Mouse (Mus musculus): ENCODE data around the gene Samd4b.

DNA sequence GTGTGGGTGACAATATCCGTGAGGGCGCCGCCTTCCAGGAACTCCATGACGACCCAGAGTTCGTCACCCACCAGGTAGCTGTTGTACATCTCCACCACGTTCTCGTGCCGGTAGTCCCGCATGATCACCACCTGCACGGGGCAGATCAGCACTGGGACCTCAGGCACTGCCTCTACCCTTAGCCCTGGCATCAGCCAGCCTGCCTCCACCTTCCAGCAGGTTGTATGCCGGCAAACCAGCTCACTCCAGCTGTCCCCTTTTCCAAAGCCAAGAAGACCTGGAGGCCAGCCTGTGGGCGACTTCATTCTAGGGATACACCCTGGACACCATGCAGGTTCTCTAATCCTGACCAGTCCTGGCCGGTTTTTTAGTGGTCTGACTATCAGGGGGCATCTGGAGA is 35.0 kb downstream of the Samd4b start:
- no peak for TF ChIP-seq CTCF (IDR thresholded peaks at IDR 0.05; ENCODE audit: low read depth)
- TF ChIP-seq EP300 (IDR thresholded peaks at IDR 0.05; ENCODE audit: low read depth), result no peak
